Mouse (Mus musculus) spleen, adult 2 months (tissue): ENCODE data around the gene Dnaaf2. TPM values are rescaled to one million over a fixed set of nuclear protein-coding genes. Genes with fewer than 3 reads are reported as not detected.

Experiments used
- DNase-seq, 2 experiments: peaks; one replicate each; pipeline versions ENCODE4 v3.0.0 to v3.0.0-alpha.2; 2012 to 2021; ENCODE audit warnings: low spot score in 2 of 2, low read depth in 1 of 2
- H3K27ac ChIP-seq: fragments of 200-500 bp; 2 replicates; pipeline ENCODE4 v1.5.1; 2012; ENCODE audit warnings: low read length, inconsistent platforms; ENCODE audit not compliant: insufficient read depth
- H3K27me3 ChIP-seq: fragments of 200-500 bp; 2 replicates; pipeline ENCODE4 v1.6.1; 2012; ENCODE audit warnings: mild to moderate bottlenecking, moderate library complexity, low read length, inconsistent platforms; ENCODE audit not compliant: control insufficient read depth, insufficient read depth
- H3K36me3 ChIP-seq: fragments of 200-500 bp; 2 replicates; pipeline ENCODE4 v1.6.1; 2012; ENCODE audit warnings: mild to moderate bottlenecking, low read length, inconsistent platforms; ENCODE audit not compliant: control insufficient read depth, insufficient read depth
- H3K4me1 ChIP-seq: fragments of 200-500 bp; 2 replicates; pipeline ENCODE4 v1.6.1; 2011; ENCODE audit warnings: inconsistent platforms; ENCODE audit not compliant: control insufficient read depth, insufficient read depth, insufficient read length
- H3K4me3 ChIP-seq: fragments of 200-500 bp; 2 replicates; pipeline ENCODE4 v1.5.1; 2011; ENCODE audit warnings: mild to moderate bottlenecking, inconsistent platforms; ENCODE audit not compliant: insufficient read depth, insufficient read length; ENCODE audit errors: extremely low read depth
- CTCF ChIP-seq: fragments of 200-500 bp; IDR thresholded peaks from 2 replicates; pipeline ENCODE4 v1.5.1; 2011; ENCODE audit warnings: mild to moderate bottlenecking, inconsistent platforms; ENCODE audit not compliant: insufficient read depth, insufficient read length, insufficient replicate concordance; ENCODE audit errors: extremely low read depth
- POLR2A ChIP-seq: fragments of 200-500 bp; IDR thresholded peaks from 2 replicates; pipeline ENCODE4 v1.6.1; 2011; ENCODE audit warnings: low read depth, low read length, inconsistent platforms
- WGBS: fragments of 180-500 bp; shearing (Covaris S2); methylation state at CpG from one replicate; pipeline ENCODE4 v1.1.7; 2018; 5-methylcytosine and 5-hydroxymethylcytosine counted together
- polyA plus RNA-seq: library from polyadenylated mRNA; depleted of rRNA; stranded (reverse); fragments of >200 nt; gene quantifications from 2 replicates; pipeline ENCODE4 v1.2.3, GENCODE M21; 2012; rRNA removed

Gene Dnaaf2
- polyA plus RNA-seq, 1 experiment: 1.4 TPM

- H3K4me1 ChIP-seq: no peaks in the 10 kb centered on the region
- no peaks in the 10 kb centered on the region for H3K36me3 ChIP-seq
- no peak overlapping the region for H3K27ac ChIP-seq
- WGBS: 88% methylated on average over 5 of the region's 5 CpGs
- TF ChIP-seq POLR2A: no peak
- TF ChIP-seq CTCF: no peak
- no peak for DNase-seq
- no peak overlapping the region for H3K4me3 ChIP-seq
- no peaks in the 10 kb centered on the region for H3K27me3 ChIP-seq
Measured at GRCm38 (mm10) chr12:69147166-69147735, 51.0 kb downstream of the Dnaaf2 start.

GRCm38 (mm10) chr12:69143460-69143859 is 54.8 kb downstream of the Dnaaf2 start:
- no peak for TF ChIP-seq CTCF
- no peak for TF ChIP-seq POLR2A
- 86% methylated on average over 6 of the region's 6 CpGs for WGBS
- no peak overlapping the region for H3K27ac ChIP-seq
- no peaks in the 10 kb centered on the region for H3K4me1 ChIP-seq
- no peaks in the 10 kb centered on the region for H3K36me3 ChIP-seq
- no peak for DNase-seq
- no peak overlapping the region for H3K4me3 ChIP-seq
- no peaks in the 10 kb centered on the region for H3K27me3 ChIP-seq

- H3K36me3 ChIP-seq: no peaks in the 10 kb centered on the region
- H3K27ac ChIP-seq: no peak overlapping the region
- H3K4me3 ChIP-seq: no peak overlapping the region
- 91% methylated on average over 7 of the region's 7 CpGs for WGBS
- no peak for DNase-seq
- TF ChIP-seq POLR2A (no peak), CTCF (no peak)
- H3K4me1 ChIP-seq: no peaks in the 10 kb centered on the region
- no peaks in the 10 kb centered on the region for H3K27me3 ChIP-seq
Measured at GRCm38 (mm10) chr12:69139841-69140240, 58.4 kb downstream of the Dnaaf2 start.

GRCm38 (mm10) chr12:69139201-69139600 is 59.0 kb downstream of the Dnaaf2 start:
- Histone ChIP-seq H3K4me3 (no peak overlapping the region), H3K27ac (no peak overlapping the region), H3K4me1 (no peaks in the 10 kb centered on the region), H3K27me3 (no peaks in the 10 kb centered on the region), H3K36me3 (no peaks in the 10 kb centered on the region)
- DNase-seq: no peak
- 87% methylated on average over 3 of the region's 3 CpGs for WGBS
- TF ChIP-seq POLR2A: no peak
- no peak for TF ChIP-seq CTCF

Other genes starting within 250 kb of the Dnaaf2 start
- gene Rps29, start 39.2 kb downstream of the Dnaaf2 start, polyA plus RNA-seq: 1,903 and 2,009 TPM in 2 replicates
- gene Lrr1, start 29.6 kb downstream of the Dnaaf2 start, polyA plus RNA-seq: 0.82 and 1.9 TPM in 2 replicates
- gene Rpl36al, start 14.3 kb downstream of the Dnaaf2 start, polyA plus RNA-seq: 75.1 and 98.9 TPM in 2 replicates
- gene Mgat2, start 14.3 kb downstream of the Dnaaf2 start, polyA plus RNA-seq: 14.8 and 17.9 TPM in 2 replicates
- 1.8 and 3.1 TPM in 2 replicates for gene Gm49383, start 1.3 kb downstream of the Dnaaf2 start, polyA plus RNA-seq
- 0.25 and 0.47 TPM in 2 replicates for gene Gm49384, start 5.8 kb upstream of the Dnaaf2 start, polyA plus RNA-seq
- gene Pole2, start 29.8 kb upstream of the Dnaaf2 start, polyA plus RNA-seq: 4.2 and 4.4 TPM in 2 replicates
- gene Klhdc1, start 42.7 kb upstream of the Dnaaf2 start, polyA plus RNA-seq: 2.4 TPM in 2 replicates
- gene Klhdc2, start 98.3 kb upstream of the Dnaaf2 start, polyA plus RNA-seq: 19.1 and 30.5 TPM in 2 replicates
- 2.3 and 2.6 TPM in 2 replicates for gene Nemf, start 158.7 kb upstream of the Dnaaf2 start, polyA plus RNA-seq
- 182 and 253 TPM in 2 replicates for gene Arf6, start 173.7 kb upstream of the Dnaaf2 start, polyA plus RNA-seq
- gene Gm9887, start 174.0 kb upstream of the Dnaaf2 start, polyA plus RNA-seq: 3.0 and 5.6 TPM in 2 replicates